Mouse (Mus musculus) heart, embryonic 16.5 days (tissue): ENCODE data around the gene Opn4. TPM values are rescaled to one million over a fixed set of nuclear protein-coding genes. Genes with fewer than 3 reads are reported as not detected.
A peak's percentile ranks its signal among the peaks of the same experiment; 100 is the strongest.

Source experiments
- ATAC-seq: fragments of 200-750 bp; cut with Nextera tagmentation; replicated peaks from 2 replicates; pipeline ENCODE4 v1.8.0; 2017; ENCODE audit warnings: moderate number of reproducible peaks; ENCODE audit not compliant: insufficient read depth, low FRiP score; ENCODE audit errors: extremely low read depth
- H3K27ac ChIP-seq: fragments of 300-500 bp; sonication (generic); 2 replicates; pipeline ENCODE4 v1.5.1; 2014; ENCODE audit warnings: mild to moderate bottlenecking, low read length, control low read depth, moderate library complexity
- H3K27me3 ChIP-seq: fragments of 300-500 bp; sonication (generic); 2 replicates; pipeline ENCODE4 v1.6.1; 2014; ENCODE audit warnings: low read length, mixed read lengths; ENCODE audit not compliant: control insufficient read depth, insufficient read depth
- H3K36me3 ChIP-seq: fragments of 300-500 bp; sonication (generic); 2 replicates; pipeline ENCODE4 v1.6.1; 2014; ENCODE audit not compliant: control insufficient read depth, insufficient read depth
- H3K4me1 ChIP-seq: fragments of 300-500 bp; sonication (generic); 2 replicates; pipeline ENCODE4 v1.6.1; 2014; ENCODE audit warnings: low read length, mixed read lengths; ENCODE audit not compliant: control insufficient read depth, insufficient read depth
- H3K4me2 ChIP-seq: fragments of 300-500 bp; sonication (generic); 2 replicates; pipeline ENCODE4 v1.6.1; 2014; ENCODE audit warnings: low read depth, mild to moderate bottlenecking, control low read depth, low read length
- H3K4me3 ChIP-seq: fragments of 300-500 bp; sonication (generic); 2 replicates; pipeline ENCODE4 v1.5.1; 2014; ENCODE audit warnings: mild to moderate bottlenecking, control low read depth, low read length
- H3K9ac ChIP-seq: fragments of 300-500 bp; sonication (generic); 2 replicates; pipeline ENCODE4 v1.6.1; 2014; ENCODE audit warnings: low read length, control low read depth
- H3K9me3 ChIP-seq: fragments of 300-500 bp; sonication (generic); replicated peaks from 2 replicates; pipeline ENCODE4 v1.6.1; 2016; ENCODE audit warnings: low read length; ENCODE audit not compliant: control insufficient read depth
- WGBS: fragments of 180-500 bp; shearing (Covaris S2); extraction: QIAGEN DNeasy Blood & Tissue Kit; methylation state at CpG from one replicate; pipeline ENCODE4 v1.1.7; 2014; 5-methylcytosine and 5-hydroxymethylcytosine counted together
- polyA plus RNA-seq: library from polyadenylated mRNA; unstranded; fragments of >200 nt; fragmentation: Nextera tagmentation; extraction: Ambion mirVana; gene quantifications from 2 replicates; pipeline ENCODE4 v1.2.1, GENCODE M21; 2015

The Opn4 gene
- polyA plus RNA-seq, 1 experiment from 2014 or later = 8.5 TPM

- Histone ChIP-seq H3K4me2 (no peak overlapping the region), H3K36me3 (no peaks in the 10 kb centered on the region), H3K9ac (no peak overlapping the region), H3K4me1 (peaks cover 12% of the 10 kb centered on the region), H3K4me3 (no peak overlapping the region), H3K9me3 (no peaks in the 10 kb centered on the region), H3K27ac (no peak overlapping the region; the same call in 1 of the 2 replicates), H3K27me3 (0 out of 2 replicates have a peak, but pooled peaks cover under 1% of the 10 kb centered on the region)
- WGBS = 26% methylated on average over 10 of the region's 10 CpGs
- peak; percentile 43; the same call in 1 of the 2 replicates for ATAC-seq
These were observed 20.9 kb upstream of the Opn4 start for GRCm38 (mm10) chr14:34620611-34621376.

- no peak overlapping the region for H3K27ac ChIP-seq
- peaks cover 19% of the 10 kb centered on the region for H3K4me1 ChIP-seq
- no peaks in the 10 kb centered on the region for H3K36me3 ChIP-seq
- no peaks in the 10 kb centered on the region for H3K9me3 ChIP-seq
- H3K4me2 ChIP-seq = no peak overlapping the region
- H3K4me3 ChIP-seq = no peak overlapping the region
- 47% methylated on average over 9 of the region's 9 CpGs for WGBS
- H3K9ac ChIP-seq = no peak overlapping the region
- ATAC-seq = no peak
- H3K27me3 ChIP-seq = 0 out of 2 replicates have a peak, but pooled peaks cover 2% of the 10 kb centered on the region
These were observed 18.9 kb upstream of the Opn4 start for GRCm38 (mm10) chr14:34618808-34619207.

- Histone ChIP-seq H3K9ac (no peak overlapping the region), H3K36me3 (no peaks in the 10 kb centered on the region), H3K27ac (no peak overlapping the region), H3K9me3 (no peaks in the 10 kb centered on the region), H3K4me2 (no peak overlapping the region), H3K27me3 (0 out of 2 replicates have a peak, but pooled peaks cover 2% of the 10 kb centered on the region), H3K4me3 (no peak overlapping the region), H3K4me1 (peaks cover 15% of the 10 kb centered on the region)
- WGBS = under 1% methylated on average over 8 of the region's 8 CpGs
- ATAC-seq = peak; percentile 35; the same call in 1 of the 2 replicates
These were observed 16.9 kb upstream of the Opn4 start for GRCm38 (mm10) chr14:34616821-34617220.

- no peak overlapping the region for H3K4me3 ChIP-seq
- no peaks in the 10 kb centered on the region for H3K36me3 ChIP-seq
- H3K27ac ChIP-seq = no peak overlapping the region
- H3K4me1 ChIP-seq = peaks cover 12% of the 10 kb centered on the region
- no peak overlapping the region for H3K9ac ChIP-seq
- 0 out of 2 replicates have a peak, but pooled peaks cover 2% of the 10 kb centered on the region for H3K27me3 ChIP-seq
- no peak overlapping the region for H3K4me2 ChIP-seq
- 61% methylated on average over 4 of the region's 4 CpGs for WGBS
- H3K9me3 ChIP-seq = no peaks in the 10 kb centered on the region
- no peak for ATAC-seq
These were observed 15.7 kb upstream of the Opn4 start for GRCm38 (mm10) chr14:34615625-34616024.

GRCm38 (mm10) chr14:34615082-34615481, 15.1 kb upstream of the Opn4 start:
- no peak overlapping the region for H3K27ac ChIP-seq
- peak overlapping the region; percentile 42; the same call in 1 of the 2 replicates for H3K9ac ChIP-seq
- no peak for ATAC-seq
- peak overlapping the region; percentile 34 for H3K4me3 ChIP-seq
- WGBS = 6% methylated on average over 13 of the region's 13 CpGs
- H3K4me2 ChIP-seq = peak overlapping the region; percentile 61
- H3K9me3 ChIP-seq = no peaks in the 10 kb centered on the region
- peaks cover 10% of the 10 kb centered on the region for H3K4me1 ChIP-seq
- 0 out of 2 replicates have a peak, but pooled peaks cover 2% of the 10 kb centered on the region for H3K27me3 ChIP-seq
- no peaks in the 10 kb centered on the region for H3K36me3 ChIP-seq

- no peaks in the 10 kb centered on the region for H3K9me3 ChIP-seq
- peak overlapping the region; percentile 61 for H3K4me2 ChIP-seq
- H3K9ac ChIP-seq = peak overlapping the region; percentile 42; the same call in 1 of the 2 replicates
- no peaks in the 10 kb centered on the region for H3K36me3 ChIP-seq
- 25% methylated on average over 15 of the region's 15 CpGs for WGBS
- H3K27ac ChIP-seq = no peak overlapping the region
- peak overlapping the region; percentile 34 for H3K4me3 ChIP-seq
- 0 out of 2 replicates have a peak, but pooled peaks cover 2% of the 10 kb centered on the region for H3K27me3 ChIP-seq
- no peak for ATAC-seq
- H3K4me1 ChIP-seq = peaks cover 10% of the 10 kb centered on the region
These were observed 14.6 kb upstream of the Opn4 start for GRCm38 (mm10) chr14:34614551-34614950.

- 25% methylated on average over 6 of the region's 6 CpGs for WGBS
- Histone ChIP-seq H3K27me3 (0 out of 2 replicates have a peak, but pooled peaks cover 2% of the 10 kb centered on the region), H3K9me3 (no peaks in the 10 kb centered on the region), H3K4me1 (peaks cover 10% of the 10 kb centered on the region), H3K36me3 (no peaks in the 10 kb centered on the region), H3K4me3 (no peak overlapping the region), H3K27ac (no peak overlapping the region), H3K9ac (no peak overlapping the region), H3K4me2 (no peak overlapping the region)
- peak; percentile 80 for ATAC-seq
These were observed 13.6 kb upstream of the Opn4 start for GRCm38 (mm10) chr14:34613523-34613922.

- Histone ChIP-seq H3K36me3 (no peaks in the 10 kb centered on the region), H3K9me3 (no peaks in the 10 kb centered on the region), H3K27ac (no peak overlapping the region), H3K27me3 (0 out of 2 replicates have a peak, but pooled peaks cover 2% of the 10 kb centered on the region), H3K4me3 (no peak overlapping the region), H3K9ac (no peak overlapping the region), H3K4me2 (no peak overlapping the region), H3K4me1 (peaks cover 10% of the 10 kb centered on the region)
- 42% methylated on average over 4 of the region's 4 CpGs for WGBS
- ATAC-seq = no peak
These were observed 12.3 kb upstream of the Opn4 start for GRCm38 (mm10) chr14:34612222-34612621.

- Histone ChIP-seq H3K4me2 (no peak overlapping the region), H3K9ac (no peak overlapping the region), H3K4me3 (no peak overlapping the region), H3K27me3 (0 out of 2 replicates have a peak, but pooled peaks cover 2% of the 10 kb centered on the region), H3K4me1 (peaks cover 10% of the 10 kb centered on the region), H3K36me3 (no peaks in the 10 kb centered on the region), H3K27ac (no peak overlapping the region), H3K9me3 (no peaks in the 10 kb centered on the region)
- 83% methylated on average over 4 of the region's 4 CpGs for WGBS
- ATAC-seq = no peak
These were observed 11.6 kb upstream of the Opn4 start for GRCm38 (mm10) chr14:34611591-34611990.
